Mouse (Mus musculus): ENCODE measurements around the gene Pop5.

The Pop5 gene

DNA sequence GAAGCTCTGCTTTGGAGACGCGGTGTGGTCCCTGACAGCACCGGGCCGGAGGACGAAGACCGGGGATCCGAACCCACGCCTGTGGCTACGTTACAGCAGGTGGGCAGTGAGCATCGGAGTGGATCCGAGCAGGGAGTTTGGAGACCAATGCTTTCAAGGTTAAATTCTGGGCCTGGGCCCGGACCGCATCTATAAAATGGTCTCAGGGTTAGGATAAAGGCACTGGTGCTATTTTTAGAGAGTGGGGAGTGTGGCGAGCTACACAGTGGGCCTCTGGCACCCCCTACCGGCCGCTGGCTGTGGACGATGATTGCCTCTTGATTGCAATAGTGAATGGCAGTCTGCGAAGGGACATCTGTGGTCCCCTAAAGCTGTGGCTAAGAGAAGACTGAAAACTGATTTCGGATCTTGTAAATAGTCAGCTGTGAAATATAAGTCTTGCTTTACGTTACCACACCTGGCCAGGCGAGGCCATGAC lies at the start of gene Pop5:
Gene Pop5 (plus strand): TSS at position 51 of the 478 bp plus-strand sequence.
- peak; percentile 89 for DNase-seq

DNA sequence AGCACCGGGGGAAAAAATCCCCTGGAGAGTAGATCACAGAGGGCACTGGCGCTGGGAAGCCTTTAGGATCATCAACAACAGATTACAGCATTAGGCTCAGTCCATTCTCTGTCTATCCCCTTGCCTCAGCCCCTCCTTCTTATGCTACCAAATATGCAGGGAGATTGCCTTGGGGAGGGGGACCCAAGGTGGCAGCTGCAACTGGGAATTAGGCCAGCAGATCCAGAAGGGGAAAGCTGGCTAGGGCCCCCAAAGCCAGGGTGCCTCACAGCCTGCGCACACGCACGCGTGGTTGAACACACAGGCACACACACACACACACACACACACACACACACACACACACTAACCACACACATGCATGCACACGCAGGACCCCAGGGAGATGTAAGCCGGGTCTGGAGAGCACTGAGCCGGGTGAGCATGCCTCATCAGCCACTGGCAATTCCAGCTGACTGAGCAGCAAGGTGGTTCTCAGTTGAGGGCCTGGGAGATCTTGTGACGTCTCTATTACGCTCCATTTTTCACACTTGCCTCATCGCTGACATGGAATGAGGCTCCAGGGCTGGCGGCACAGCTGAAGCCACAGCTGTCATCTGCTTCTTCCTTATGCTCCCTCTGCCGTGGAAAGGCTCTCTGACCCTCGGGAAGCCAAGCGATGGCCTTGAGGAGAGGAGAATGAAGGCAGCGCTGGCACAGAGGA lies 49.1 kb upstream of the Pop5 start:
- no peak for DNase-seq

DNA sequence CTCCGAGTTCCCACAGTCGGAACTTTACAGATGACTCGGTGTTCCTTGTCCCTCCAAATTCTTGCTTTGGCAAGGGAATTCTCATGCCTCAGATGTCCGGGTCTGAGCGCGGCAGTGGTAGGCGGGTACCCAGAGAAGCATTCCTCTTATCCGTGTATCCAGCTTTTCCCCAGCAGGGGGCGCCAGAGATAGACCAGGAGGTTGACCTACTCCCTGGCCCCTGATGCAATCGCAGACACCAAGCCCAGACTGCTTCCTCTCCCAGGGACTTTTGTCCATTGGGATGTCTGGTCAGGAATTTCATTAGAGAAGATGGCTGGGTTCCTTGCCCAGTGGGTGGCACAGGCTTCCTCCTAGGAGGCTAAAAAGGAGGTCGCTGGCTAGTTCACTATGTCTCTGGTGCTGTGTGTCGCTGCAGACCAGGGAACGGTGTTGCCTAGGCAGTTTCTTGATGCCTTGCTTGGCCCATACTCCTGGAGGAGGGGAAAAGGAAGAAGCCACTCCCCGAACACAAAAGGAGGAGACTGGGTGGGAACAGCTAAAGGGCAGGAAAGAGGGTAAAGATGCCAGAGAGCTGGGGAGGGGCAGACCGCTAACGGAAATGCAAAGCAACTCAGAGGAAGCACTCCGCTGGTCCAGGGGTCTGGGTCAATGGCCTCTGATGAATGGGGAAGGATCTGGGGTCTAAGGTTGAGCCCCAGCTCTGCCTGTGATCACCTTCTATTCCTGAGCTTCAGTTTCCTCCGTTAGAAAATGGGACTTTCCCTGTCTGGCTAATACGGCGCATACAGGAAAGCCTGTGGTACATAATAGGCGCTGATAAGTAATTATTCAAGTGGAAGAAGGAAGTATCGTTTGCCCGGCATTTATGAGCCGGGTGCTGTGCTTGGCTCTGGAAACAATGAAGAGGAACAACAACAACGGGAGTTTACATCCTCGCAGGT lies 48.2 kb upstream of the Pop5 start:
- peak; percentile 95 for DNase-seq

DNA sequence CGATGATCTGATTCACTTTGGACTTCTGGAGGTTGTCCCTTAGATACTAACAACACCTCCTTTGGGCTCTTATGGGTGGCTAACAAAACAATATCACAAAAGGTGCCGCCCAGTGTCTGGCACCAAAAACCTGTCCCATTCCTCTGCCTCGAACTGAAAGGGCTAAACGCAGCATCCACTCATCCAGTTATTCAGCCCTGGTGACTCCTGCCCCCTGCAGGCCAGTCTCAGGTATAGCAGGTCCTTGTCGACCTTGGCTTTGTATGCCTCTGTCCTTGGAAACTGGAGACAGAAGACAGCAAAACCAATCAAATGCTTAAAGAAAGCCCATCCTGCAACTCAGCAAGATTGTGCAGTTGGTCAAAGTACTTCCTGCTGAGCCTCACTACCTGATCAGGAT lies 46.8 kb upstream of the Pop5 start:
- peak; percentile 62 for DNase-seq

DNA sequence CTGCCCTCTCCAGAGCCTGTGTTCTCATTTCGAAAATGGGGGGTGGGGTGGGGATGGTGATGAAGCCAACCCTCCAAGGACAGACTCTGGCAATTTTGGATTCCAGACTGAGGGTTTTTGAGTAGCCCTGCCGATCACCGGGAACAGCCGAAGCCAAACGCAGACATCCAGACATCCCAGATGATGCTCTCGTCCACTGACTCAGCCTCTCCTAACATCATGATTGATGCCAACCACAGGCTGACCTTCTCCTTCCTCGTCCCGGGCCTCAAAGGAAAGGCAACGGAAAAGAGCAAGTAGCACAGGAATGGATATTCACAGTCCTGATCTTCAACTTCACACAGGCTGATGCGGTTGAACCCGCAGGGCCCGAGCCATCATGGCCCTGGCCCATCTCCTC lies 45.6 kb upstream of the Pop5 start:
- DNase-seq, result no peak

DNA sequence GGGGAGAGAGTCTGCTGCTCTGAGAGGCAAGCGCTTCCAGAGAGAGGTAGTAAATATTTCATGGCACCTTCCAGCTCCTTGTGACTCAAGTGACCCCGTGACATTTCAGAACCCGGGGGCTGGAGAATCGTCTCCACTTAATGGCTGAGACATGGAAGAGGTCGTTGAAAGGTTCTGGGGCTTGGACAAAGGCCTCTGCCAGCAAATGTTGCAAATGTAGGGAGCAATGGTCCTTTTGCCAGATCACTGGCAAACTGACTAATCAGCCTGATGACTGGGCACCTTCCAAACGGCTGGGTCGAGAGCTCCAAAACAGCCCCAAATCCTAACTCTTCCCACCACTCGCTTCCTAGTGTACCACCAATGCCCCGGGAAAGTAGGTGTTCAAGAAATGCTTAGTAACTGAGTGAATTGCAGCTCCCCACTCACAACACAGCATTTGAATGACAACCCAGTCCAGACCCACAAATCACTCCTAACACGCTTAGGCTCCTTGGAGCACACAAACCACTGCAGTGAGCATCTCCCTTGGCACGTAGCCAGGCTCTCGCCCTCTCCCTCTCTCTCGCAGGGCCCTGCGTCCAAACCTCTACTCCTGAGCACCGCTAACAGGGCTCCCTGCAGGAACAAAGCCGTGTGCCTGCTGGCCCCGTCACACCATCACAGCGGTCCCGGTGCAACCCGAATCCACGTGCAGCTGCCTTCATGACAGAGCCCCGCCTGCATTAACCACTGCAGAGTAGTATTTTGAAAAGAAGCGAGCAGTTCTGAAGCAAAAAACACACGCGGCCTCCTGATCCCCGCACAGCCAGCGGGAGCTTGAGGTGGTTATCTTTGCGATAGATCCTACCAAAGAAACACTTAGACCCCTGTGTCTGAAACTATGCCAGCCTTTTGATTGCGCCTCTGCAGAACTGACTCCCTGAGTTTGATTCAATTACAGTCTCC lies 43.5 kb upstream of the Pop5 start:
- no peak for DNase-seq

DNA sequence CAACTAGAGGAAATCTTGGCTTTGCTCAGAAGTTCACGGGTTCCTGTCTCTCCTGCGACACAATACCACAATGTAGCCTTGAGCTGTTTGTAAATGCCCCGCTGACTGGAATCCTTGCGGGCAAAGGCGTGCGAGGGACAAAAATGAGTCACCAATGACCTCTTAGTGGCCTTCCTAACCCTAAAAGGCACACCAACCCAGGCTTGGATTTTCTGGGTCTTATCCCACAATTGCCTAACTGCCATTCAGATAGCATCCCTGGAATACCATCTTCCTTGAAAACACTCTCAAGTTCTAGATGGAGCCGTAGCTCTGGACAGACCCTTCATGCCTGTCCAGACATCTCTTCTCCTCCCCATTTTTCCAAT lies 42.8 kb upstream of the Pop5 start:
- DNase-seq, result no peak

DNA sequence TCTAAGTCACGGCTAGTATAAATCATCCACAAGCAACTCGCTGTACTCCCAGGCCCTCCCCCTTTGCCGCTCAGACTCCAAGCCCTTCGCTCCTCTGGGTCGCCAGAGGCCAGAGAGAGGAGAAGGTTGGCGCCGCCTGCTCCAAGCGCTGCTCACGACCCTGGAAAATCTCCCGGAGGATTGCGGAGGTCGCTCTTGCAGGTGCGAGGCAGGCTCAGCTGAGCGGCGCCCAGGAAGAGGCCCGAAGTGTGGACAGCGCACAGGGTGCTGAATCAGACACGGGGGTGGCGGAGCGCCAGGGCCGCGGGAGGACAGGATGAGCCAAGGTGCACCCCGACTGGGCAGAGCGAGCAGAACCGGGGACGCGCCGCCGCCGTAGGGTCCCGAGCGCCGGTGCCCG lies 42.4 kb upstream of the Pop5 start:
- peak; percentile 77 for DNase-seq

DNA sequence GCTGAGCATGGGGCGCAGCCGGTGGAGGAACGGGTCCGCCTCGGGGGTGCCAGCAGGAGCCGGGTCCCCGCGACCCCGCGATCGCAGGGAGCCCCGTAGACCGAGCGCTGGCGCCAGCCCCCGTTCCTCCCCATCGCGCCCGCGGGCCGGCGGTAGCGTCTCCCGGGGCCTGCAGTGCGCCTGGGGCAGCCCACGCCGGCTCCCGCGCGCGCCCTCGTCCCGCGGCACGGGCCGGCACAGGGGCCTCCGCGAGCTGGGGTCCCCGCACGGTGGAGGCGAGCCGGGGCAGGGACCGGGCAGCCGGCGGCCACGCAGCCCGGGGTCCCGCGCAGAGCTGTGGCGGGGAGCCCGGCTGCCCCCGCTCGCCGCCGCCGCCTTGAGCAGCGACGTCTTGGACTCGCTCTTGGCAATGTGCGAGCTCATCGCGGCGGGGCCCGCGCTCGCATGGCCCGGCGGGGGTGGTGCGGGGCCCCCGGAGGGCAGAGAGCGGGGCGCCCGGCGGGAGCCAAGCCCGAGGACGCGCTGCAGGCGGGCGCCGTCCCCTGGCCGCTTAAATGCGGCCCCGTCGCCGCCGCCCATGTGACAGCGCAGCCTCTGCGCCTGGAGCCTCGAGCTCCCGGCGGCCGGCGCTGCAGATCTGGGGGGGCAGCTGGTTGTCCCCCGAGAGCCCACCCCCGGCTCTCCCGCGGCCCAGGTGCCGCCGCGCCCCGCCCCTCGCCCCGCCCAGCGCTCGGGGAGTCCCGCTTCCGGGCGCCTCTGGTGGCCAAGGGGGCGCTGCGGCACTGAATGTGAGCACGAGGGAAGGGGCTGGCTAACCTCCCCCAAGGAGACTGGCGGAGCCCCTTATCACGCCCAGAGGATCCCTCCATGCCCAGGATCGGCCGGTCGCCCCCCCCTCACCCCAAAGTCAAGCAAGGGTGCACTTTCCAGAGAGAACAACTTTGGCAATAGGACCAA lies 41.7 kb upstream of the Pop5 start, which contains the start of gene Cabp1:
Gene Cabp1 (minus strand): TSS at position 713 of the 957 bp plus-strand sequence.
- peak; percentile 35 for DNase-seq

DNA sequence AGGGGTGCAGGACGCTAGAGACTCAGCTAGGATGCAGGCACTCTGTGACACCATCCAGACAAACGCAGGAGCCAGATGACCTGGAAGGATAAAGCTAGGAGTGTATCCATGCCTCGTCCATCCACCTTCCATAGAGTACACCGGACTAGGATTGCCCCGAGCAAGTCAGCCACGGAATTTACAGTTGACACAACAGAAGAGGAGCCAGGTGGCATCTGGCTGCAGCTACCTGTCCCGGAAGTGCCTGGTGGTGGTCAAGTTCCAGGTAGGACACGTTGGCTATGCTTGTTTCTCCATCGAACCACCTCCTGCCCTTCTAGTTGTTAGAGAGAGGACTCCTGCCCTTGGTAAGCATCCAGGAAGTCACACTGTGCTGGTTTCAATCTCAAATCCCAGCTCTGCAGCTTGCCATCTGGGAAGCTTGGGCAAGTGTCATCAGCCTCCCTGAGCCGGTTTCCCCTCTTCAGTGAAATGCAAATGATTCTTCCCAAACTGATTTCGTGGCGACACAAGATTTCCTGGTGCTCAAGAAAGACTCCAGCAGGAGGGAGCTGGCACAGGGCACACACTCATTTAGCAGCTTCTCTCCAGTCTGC lies 40.9 kb upstream of the Pop5 start:
- DNase-seq, result no peak

DNA sequence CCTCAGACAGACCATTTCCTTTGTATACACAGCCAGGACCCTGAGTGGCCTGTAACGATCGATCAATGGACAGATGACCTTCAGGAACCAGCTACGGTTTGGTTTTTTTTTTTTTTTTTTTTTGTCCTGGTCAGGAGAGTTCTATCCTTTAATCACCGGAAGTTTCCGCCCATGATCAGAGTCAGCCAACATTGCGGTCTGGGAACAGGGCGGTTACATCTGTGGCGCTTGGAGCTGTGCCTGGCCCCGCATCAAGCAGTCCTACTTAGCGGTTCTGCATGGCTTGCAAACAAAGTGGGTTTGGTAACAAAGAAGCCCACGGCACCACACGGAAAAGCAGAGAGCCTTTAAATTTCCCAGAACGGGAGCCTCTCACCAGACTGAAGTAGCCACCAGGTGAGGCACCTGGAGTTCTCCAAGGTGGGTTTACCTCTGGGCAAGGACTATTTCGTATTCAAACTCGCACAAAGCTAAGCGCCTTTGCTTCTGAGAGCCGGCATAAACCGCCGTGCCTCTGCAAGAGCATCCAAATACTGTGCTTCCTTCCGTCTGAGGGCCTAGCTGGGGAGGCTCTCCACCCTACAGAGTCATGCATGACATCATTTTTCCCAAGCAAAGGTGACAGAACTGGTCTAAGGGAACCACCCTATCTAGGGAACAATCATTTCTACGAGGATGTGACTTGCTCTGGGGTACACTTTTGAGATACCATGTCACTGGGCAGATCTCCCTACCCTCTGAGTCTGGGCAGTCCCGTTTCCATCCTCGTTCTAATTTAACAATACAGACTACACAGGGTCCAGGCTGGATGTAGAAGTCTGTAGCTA lies 31.7 kb upstream of the Pop5 start:
- DNase-seq, result peak; percentile 17

DNA sequence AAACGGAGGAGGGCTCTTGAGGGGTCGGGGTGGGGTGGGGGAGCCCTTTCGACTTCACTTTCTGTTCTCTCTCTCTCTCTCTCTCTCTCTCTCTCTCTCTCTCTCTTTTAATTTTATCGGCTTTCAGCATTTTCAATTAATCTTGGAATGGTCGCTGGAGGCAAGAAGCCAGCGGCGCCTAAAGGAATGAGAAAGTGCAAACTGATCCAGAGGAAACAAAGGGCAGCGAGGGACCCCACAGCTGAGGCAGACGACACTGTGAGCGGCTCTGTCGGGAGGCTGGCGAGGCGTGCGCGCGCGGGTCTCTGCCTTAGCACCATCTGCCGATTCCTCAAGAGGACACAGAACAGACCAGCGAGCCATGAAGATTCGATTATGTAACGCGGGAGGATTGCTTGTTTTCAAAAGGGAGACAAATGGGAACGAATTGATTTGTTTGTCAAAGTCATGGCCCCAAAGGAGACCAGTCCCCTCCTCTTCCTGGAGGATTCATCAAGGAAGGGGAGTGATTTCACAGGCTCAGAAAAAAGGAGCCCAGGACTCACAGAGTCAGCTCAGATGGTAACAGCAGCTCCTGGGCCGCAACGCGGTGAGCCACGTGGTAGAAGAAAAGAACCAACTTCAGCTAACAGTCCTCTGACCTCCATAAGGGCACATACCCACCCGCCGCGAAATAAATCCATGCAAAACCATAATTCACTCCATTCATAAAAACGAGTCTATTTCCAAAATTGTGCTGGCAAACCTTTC lies 30.9 kb upstream of the Pop5 start:
- peak; percentile 52 for DNase-seq

DNA sequence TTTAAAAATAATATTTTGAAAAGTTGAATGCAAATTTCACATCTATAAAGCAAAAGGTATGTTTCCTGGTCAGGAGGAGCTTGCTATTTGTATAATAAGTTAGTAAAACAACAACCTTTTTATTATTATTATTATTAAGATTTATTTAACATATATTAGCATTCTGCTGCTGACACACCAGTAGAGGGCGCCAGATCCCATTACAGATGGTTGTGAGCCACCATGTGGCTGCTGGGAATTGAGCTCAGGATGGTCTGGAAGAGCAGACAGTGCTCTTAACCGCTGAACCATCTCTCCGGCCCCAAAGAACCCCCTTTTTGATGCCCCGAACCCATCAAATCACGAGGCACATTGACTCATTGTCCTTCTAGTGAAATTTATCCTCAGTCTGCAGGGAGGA lies 28.4 kb upstream of the Pop5 start:
- no peak for DNase-seq

DNA sequence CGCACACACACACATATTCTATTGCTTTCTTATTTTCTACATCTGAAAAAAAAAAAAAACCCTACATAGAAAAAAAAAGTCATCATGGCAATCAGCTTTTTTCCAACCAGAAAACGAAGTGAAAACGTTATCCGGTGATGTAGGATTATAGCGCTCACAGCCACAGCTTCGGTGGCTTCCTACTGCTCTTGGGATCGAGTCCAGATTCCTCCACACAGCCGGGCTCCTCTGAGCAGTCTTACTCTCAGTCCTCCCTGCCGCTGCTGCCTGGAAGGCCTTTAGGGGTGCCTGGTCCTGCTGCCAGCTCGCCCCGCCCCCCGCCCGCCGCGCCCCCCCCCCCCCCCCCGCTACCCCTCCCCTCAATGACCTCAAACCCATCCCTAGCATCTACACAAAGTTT lies 27.7 kb upstream of the Pop5 start:
- DNase-seq, result no peak

DNA sequence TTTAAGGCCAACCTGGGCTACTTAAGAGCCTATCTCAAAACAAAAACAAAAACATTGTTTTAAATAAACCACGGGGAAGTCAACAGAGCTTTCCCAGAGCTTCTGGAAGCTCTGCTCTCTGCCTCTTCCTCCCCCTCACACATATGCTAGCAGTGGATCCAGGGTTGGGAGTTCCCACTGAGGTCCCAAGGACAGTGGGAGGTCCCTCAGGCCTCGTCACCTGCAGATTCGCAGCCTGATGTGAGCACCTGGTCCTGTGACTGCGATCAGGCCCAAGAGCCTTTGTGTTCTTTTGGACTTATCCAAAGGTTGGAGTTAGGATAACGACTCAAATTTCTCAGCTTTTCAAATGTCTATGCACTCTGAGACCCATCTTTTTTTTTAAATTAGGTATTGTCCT lies 27.0 kb upstream of the Pop5 start:
- DNase-seq, result no peak

DNA sequence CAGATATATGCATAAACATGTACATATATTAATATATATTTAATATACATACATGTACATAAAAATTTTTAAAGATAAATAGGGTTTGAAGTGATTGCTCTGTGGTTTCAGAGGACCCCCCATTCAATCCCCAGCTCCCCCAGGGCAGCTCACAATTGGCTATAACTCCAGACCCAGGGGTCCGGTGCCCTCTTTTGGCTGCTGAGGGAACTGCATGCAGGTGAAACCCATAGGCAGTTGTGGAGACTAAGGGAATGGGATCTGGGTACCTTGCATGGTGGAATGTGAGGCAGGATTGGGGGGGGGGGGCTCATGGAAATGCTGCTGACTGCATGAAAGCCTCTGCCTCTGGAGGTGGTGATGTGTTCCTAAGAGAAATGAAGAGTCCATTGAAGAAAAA lies 25.3 kb upstream of the Pop5 start:
- DNase-seq, result peak; percentile 39

DNA sequence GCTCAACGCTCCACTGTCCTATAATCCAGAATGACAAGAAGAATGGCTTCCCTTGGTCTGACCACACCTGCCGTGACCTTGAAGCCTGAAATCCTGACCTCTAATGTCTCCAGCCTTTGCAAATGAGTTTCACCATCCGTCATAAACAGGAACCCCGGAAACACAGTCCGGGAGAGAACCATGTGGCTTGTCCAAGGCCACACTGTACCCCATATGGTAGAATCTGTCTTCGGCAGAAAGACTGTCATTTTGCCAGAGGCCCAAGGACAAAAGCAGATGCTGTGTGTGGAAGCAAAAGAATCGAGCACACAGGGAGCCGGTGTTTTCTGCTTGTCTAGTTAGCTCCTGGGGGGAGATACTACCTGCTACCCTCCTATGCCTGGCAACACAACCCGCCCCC lies 23.2 kb upstream of the Pop5 start:
- no peak for DNase-seq

DNA sequence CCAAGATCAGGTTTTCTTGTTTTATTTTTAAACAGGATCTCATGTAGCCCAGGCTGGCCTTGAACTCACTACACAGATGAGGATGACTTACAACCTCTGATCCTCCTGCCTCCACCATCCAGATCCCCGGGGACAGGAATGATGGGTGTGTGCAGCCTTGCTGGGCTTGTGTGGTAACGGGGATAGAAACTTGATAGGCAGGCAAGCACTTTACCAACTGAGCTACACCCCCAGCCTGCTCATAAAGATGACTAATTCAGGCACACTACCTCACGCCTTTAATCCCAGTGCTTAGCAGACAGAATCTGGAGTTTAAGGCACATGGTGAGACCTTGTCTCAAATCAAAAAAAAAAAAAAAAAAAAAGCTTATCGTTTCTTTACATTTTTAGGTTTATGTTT lies 22.8 kb upstream of the Pop5 start:
- no peak for DNase-seq

DNA sequence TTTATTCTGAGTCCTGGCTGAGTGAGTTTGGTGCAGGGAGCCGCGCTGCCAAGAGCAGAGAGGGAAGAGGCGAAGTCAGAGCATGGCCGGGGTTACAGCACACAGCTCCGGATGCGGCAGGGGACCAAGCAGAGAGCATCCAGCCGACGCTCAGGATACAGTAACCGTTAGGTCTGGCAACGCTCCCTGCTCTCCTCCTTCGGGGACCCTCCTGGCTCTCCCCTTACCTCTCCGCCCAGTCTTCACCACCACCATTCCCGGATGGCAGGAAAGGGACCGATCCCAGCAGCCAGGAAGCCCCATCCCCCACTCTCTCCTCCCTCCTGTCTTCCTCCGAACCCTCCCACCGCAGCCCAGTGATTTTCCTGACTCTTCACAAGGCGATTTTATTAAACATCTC lies 20.8 kb upstream of the Pop5 start:
- no peak for DNase-seq
